Mouse (Mus musculus) liver, adult 2 months (tissue): ENCODE results near the gene Csf3r.

ENCODE experiments used
- CTCF ChIP-seq: fragments of 200-500 bp; IDR thresholded peaks from 2 replicates; pipeline ENCODE4 v1.5.1; 2011; ENCODE audit warnings: low read depth, low read length, control low read depth
- POLR2A ChIP-seq: fragments of 200-500 bp; IDR thresholded peaks from 2 replicates; pipeline ENCODE4 v1.6.1; 2011; ENCODE audit warnings: low read length, control low read depth; ENCODE audit not compliant: insufficient read depth; ENCODE audit errors: extremely low read depth

DNA sequence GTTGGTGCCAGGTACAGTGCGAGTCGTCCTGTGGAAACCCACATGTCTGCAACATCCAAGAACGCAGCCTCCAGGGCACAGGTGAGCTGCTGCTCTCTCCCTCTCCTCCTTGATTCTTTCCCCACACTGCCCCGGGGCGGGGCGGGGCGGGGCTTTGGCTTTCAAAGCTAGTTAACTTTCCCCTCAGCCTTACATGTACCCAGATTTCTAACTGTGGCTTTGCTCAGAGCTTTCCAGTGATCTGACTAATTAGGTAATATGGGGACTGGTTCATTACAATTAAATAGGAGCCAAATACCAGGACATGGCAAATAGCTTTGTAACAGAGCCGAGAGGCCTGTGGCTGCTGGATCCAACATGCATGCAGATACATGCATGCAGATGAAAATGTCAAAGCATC, 60.0 kb downstream of the Csf3r start:
- TF ChIP-seq CTCF, result no peak
- TF ChIP-seq POLR2A, result no peak
